Mouse (Mus musculus) urinary bladder, postnatal 14 days (tissue): ENCODE data around the gene Cort.

Source experiments
- DNase-seq: peaks from one replicate; pipeline ENCODE4 v3.0.0; 2021; ENCODE audit warnings: low spot score

Cort gene

GRCm38 (mm10) chr4:149097956-149098355, 28.6 kb downstream of the Cort start:
- DNase-seq, result no peak

DNA sequence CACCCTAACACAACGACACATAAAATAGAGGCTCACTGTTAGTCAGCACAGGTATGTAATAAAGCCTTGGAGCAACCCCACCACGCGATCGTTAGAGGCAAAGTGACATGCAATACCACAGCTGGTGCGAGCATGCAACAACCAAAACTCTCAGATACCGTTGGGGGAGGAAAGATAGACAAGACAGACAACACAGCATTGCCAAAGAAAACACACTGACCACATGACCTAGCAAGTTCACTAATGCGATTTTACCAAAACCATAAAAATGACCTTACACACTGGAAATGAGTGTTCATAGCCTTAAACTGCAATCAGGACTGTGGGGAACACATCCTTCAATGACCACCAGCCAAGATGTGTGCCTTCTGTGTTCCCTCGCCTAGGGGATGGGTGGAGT, 35.2 kb downstream of the Cort start:
- DNase-seq, result no peak

DNA sequence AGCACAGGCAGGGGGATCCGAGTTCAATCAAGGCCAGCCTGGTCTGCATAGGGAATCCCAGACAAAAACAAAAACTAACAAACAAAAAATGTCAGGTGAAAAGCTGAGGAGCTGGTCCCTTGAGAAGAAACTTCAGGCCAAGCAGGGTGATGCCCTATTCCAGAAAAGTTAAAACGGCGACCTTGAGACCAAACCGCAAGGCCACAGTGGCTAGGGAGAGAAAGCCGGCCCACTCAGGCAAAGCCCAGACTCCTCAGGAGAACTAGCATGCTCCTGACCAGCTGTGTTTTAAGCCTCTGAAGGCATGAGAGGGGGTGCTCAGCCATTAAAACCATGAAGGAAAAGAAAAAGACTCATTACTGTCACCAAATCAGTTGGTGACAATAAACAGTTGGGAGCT, 41.2 kb downstream of the Cort start:
- DNase-seq, result no peak

- peak; percentile 86 for DNase-seq
Measured at GRCm38 (mm10) chr4:149081528-149081927, 45.0 kb downstream of the Cort start.

GRCm38 (mm10) chr4:149080111-149080510, 46.5 kb downstream of the Cort start:
- DNase-seq, result no peak

DNA sequence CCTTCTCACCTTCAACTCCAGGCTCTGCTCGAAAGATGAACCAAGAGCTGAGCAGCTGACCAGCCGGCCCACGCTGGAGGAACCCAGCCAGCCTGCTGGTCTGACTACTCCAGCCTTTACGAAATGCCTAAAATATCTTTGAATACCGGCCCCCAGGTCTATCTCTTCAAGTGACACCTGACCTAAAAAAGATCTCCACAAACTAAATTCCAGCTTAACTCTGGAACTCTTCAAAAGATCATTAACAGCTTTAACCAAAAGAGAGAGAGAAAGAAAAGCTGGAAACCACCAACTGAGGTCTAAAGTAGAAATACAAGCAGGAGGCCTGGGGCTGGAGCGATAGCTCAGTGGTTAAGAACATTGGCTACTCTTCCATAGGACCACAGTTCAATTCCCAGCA, 46.9 kb downstream of the Cort start:
- no peak for DNase-seq

GRCm38 (mm10) chr4:149078261-149078660, 48.3 kb downstream of the Cort start:
- DNase-seq, result no peak

DNA sequence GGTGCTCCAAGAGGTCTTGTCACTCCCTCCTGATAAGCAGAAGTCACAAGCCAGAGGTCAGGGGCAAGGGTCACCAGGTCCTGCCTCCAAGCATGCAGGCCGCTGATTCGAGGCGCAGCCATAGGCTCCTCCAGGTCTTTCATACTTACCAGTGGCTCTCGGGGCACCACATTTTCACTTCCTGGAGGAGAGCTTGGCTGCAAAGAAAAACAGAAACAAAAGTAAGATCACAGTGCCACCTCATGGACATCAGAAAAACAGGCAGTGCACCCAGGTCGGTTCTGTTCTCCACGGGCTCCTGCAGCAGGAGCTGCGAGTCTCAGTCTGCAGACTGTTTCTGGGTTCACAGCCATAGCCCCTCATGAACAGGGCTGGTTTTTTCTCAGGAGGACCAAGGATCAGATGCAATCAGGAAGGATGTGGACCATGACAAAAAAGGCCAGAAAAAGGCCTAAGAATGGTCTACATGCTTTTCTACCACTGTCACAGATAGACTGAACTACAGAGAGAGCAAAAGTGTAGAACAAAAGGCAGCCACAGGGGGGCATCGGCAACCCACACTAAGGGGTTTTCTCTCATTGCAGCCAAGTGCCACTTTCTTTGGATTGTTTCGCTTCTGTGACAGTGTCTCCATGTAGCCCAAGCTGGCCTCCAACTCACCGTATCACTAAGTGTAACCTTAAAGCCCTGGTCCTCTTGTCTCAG, 50.5 kb downstream of the Cort start:
- peak; percentile 69 for DNase-seq

DNA sequence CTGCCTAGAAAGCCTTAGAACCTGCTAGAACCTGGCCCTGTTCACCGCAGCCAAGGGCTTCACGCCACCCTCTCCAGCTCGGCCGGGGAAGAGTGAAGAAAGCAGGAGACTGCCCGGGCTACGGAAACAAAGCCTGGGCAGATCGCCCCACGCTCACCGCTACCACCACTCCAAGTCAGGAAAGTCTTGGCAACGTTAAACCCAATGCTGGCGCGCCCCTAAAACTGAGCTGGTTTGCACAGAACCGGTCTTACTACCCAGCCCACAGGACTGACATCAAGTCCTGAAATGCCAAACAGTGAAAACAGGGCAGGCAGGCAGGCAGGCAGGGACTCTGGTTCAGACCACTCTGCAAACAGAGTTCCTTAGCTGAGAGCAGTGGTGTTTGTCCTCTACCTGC, 51.5 kb downstream of the Cort start:
- peak; percentile 58 for DNase-seq
